Mouse (Mus musculus) heart, postnatal 0 days (tissue): Measurements from ENCODE around the gene Orc4.

Experiments
- CTCF ChIP-seq: IDR thresholded peaks from 2 replicates; pipeline ENCODE4 v1.5.1; 2016; ENCODE audit warnings: antibody characterized with exemption, control low read depth, low read depth
- EP300 ChIP-seq: IDR thresholded peaks from 2 replicates; pipeline ENCODE4 v1.6.1; 2016; ENCODE audit warnings: antibody characterized with exemption, low read depth

DNA sequence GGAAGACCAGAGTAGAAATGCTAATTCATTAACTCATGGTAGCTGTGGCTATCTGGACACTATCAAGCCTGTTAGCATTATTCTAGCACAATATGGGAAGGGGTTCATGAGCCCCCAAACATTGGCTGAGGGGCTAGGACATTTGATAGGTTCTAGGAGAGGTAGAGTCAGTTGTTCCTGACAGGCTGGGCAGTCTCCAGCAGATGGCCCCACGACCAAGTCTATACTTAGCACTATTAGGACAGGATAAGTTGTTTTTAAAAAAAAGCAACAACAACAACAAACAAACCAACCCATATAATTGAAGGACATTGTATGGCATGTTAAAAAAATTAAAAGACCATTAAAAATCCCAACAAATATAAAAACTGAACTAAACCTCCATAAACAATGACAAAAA, 35.9 kb downstream of the Orc4 start:
- TF ChIP-seq CTCF (no peak), EP300 (no peak)
